Mouse (Mus musculus) embryo, embryonic 10.5 days (tissue): ENCODE results near the gene Zfp276.
"Not testable (repeated sequence)": the region's sequence is repeated elsewhere in the genome, so short reads cannot be mapped to it uniquely, and the experiment has no call there.

Experiments used
- DNase-seq: peaks from one replicate; pipeline ENCODE4 v3.0.0-alpha.2; 2015; ENCODE audit warnings: low spot score

Zfp276 gene

GRCm38 (mm10) chr8:123244382-123244781 lies 9.6 kb upstream of the Zfp276 start:
- DNase-seq, result no peak

- DNase-seq, result no peak
Observed at GRCm38 (mm10) chr8:123245543-123245942, 8.5 kb upstream of the Zfp276 start.

- DNase-seq, result no peak
Observed at GRCm38 (mm10) chr8:123247748-123248147, 6.2 kb upstream of the Zfp276 start.

- DNase-seq, result no peak
Observed at GRCm38 (mm10) chr8:123248596-123248995, 5.4 kb upstream of the Zfp276 start.

- DNase-seq, result no peak
Observed at GRCm38 (mm10) chr8:123250940-123251339, 3.1 kb upstream of the Zfp276 start.

GRCm38 (mm10) chr8:123252925-123253324 lies 1.1 kb upstream of the Zfp276 start:
- DNase-seq, result no peak

GRCm38 (mm10) chr8:123253451-123254098 lies 420 bp upstream of the Zfp276 start:
- peak; percentile 43 for DNase-seq

- no peak for DNase-seq
Observed at GRCm38 (mm10) chr8:123255170-123255569, 1.2 kb downstream of the Zfp276 start.

- no peak for DNase-seq
Observed at GRCm38 (mm10) chr8:123257114-123257513, 3.1 kb downstream of the Zfp276 start.

GRCm38 (mm10) chr8:123257593-123257992 lies 3.6 kb downstream of the Zfp276 start:
- DNase-seq, result not testable (repeated sequence)

- DNase-seq, result peak; percentile 21
Observed at GRCm38 (mm10) chr8:123267926-123268656, 14.1 kb downstream of the Zfp276 start.

GRCm38 (mm10) chr8:123271147-123271546 lies 17.2 kb downstream of the Zfp276 start:
- no peak for DNase-seq

- no peak for DNase-seq
Observed at GRCm38 (mm10) chr8:123271901-123272300, 17.9 kb downstream of the Zfp276 start.

GRCm38 (mm10) chr8:123274447-123274846 lies 20.5 kb downstream of the Zfp276 start:
- DNase-seq, result no peak

- no peak for DNase-seq
Observed at GRCm38 (mm10) chr8:123275096-123275495, 21.1 kb downstream of the Zfp276 start.

GRCm38 (mm10) chr8:123278445-123278844 lies 24.4 kb downstream of the Zfp276 start:
- DNase-seq, result no peak

- DNase-seq, result no peak
Observed at GRCm38 (mm10) chr8:123279828-123280227, 25.8 kb downstream of the Zfp276 start.

GRCm38 (mm10) chr8:123280302-123281094 lies 26.5 kb downstream of the Zfp276 start:
- no peak for DNase-seq

- DNase-seq, result not testable (repeated sequence)
Observed at GRCm38 (mm10) chr8:123282994-123283393, 29.0 kb downstream of the Zfp276 start.

GRCm38 (mm10) chr8:123283991-123284390 lies 30.0 kb downstream of the Zfp276 start:
- DNase-seq, result no peak

- DNase-seq, result no peak
Observed at GRCm38 (mm10) chr8:123284493-123284892, 30.5 kb downstream of the Zfp276 start.

- no peak for DNase-seq
Observed at GRCm38 (mm10) chr8:123287362-123287761, 33.4 kb downstream of the Zfp276 start.

GRCm38 (mm10) chr8:123290166-123290565 lies 36.2 kb downstream of the Zfp276 start:
- peak; percentile 36 for DNase-seq
